Mouse (Mus musculus): ENCODE results near the gene Zfp866. TPM values are rescaled to one million over a fixed set of nuclear protein-coding genes. Genes with fewer than 3 reads are reported as not detected.

Gene Zfp866
- polyA plus RNA-seq, 2 experiments, result 29.5 to 30.6 TPM

DNA sequence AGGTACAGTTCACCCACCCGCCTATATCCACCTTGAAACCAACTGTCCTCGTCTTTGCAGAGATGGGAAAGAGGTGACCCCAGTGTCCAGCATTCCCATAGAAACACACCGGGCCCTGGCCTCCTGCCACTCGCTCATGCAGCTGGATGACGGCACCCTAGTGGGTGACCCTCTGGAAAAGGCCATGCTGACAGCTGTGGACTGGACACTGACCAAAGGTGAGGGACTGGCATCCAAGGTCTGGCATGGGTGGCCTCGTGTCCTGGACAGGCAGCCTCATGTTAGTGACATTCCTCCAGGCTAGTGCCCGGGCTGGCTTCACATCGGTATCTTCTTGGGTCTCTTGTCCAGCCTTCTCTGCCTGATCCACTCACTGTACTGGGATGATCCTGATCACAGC is 8.3 kb upstream of the Zfp866 start:
- H3K36me3 ChIP-seq (ENCODE audit: control insufficient read depth, insufficient read depth, low read length), result peaks cover 99% of the 10 kb centered on the region
- no peak for TF ChIP-seq POLR2A (IDR thresholded peaks at IDR 0.05; ENCODE audit: borderline replicate concordance, extremely low read depth, insufficient read depth, insufficient read length)
- DNase-seq (ENCODE audit: low spot score), result no peak
- 91% methylated on average over 8 of the region's 8 CpGs for WGBS
- H3K4me2 ChIP-seq (replicated peaks; ENCODE audit: low read depth, low read length, severe bottlenecking), result no peak overlapping the region
- no peak overlapping the region for H3K4me3 ChIP-seq (replicated peaks; ENCODE audit: low read length)
- H3K9ac ChIP-seq (ENCODE audit: low read depth, low read length, severe bottlenecking), result no peak overlapping the region
- H3K27ac ChIP-seq (replicated peaks; ENCODE audit: low read depth, low read length), result no peak overlapping the region
- no peak for ATAC-seq (ENCODE audit: low FRiP score, low read depth)
- no peaks in the 10 kb centered on the region for H3K9me3 ChIP-seq (ENCODE audit: control insufficient read depth, low read length)
- H3K4me1 ChIP-seq (ENCODE audit: control insufficient read depth, insufficient read depth, low read length), result no peaks in the 10 kb centered on the region
- no peaks in the 10 kb centered on the region for H3K27me3 ChIP-seq (ENCODE audit: control insufficient read depth, insufficient read depth, low read length)

GRCm38 (mm10) chr8:69797661-69798060 is 6.7 kb upstream of the Zfp866 start:
- no peak overlapping the region for H3K4me2 ChIP-seq (replicated peaks; ENCODE audit: low read depth, low read length, severe bottlenecking)
- no peak overlapping the region for H3K27ac ChIP-seq (replicated peaks; ENCODE audit: low read depth, low read length)
- H3K27me3 ChIP-seq (ENCODE audit: control insufficient read depth, insufficient read depth, low read length), result no peaks in the 10 kb centered on the region
- peaks cover 2% of the 10 kb centered on the region for H3K4me1 ChIP-seq (ENCODE audit: control insufficient read depth, insufficient read depth, low read length)
- DNase-seq (ENCODE audit: low spot score) (no peak), ATAC-seq (ENCODE audit: low FRiP score, low read depth) (no peak)
- H3K9ac ChIP-seq (ENCODE audit: low read depth, low read length, severe bottlenecking), result no peak overlapping the region
- no peak overlapping the region for H3K4me3 ChIP-seq (replicated peaks; ENCODE audit: low read length)
- H3K36me3 ChIP-seq (ENCODE audit: control insufficient read depth, insufficient read depth, low read length), result peaks cover 90% of the 10 kb centered on the region
- H3K9me3 ChIP-seq (ENCODE audit: control insufficient read depth, low read length), result no peaks in the 10 kb centered on the region
- TF ChIP-seq POLR2A (IDR thresholded peaks at IDR 0.05; ENCODE audit: borderline replicate concordance, extremely low read depth, insufficient read depth, insufficient read length), result no peak
- 94% methylated on average over 10 of the region's 10 CpGs for WGBS

DNA sequence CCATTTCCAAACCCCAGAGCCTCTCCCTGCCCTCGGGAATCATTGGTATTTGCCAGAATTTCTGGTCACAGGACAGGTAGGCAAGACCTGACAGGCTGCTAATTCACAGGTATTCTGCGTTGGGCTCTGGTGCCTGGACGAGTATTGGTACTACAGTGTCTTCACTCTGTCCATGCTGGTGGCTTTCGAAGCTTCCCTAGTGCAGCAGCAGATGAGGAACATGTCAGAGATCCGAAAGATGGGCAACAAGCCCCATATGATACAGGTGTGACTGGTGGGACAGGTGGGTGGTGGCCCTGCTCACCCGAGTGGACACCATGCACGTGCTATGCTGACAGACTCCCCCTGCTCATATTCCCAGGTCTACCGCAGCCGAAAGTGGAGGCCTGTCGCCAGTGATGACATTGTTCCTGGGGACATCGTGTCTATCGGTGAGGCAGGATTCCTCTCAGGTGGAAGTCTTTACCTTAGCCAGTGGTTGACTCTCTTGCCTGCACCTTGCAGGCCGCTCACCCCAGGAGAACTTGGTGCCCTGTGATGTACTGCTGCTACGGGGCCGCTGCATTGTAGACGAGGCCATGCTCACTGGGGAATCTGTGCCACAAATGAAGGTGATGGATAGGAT is 5.9 kb upstream of the Zfp866 start:
- Histone ChIP-seq H3K36me3 (ENCODE audit: control insufficient read depth, insufficient read depth, low read length) (peaks cover 81% of the 10 kb centered on the region), H3K4me1 (ENCODE audit: control insufficient read depth, insufficient read depth, low read length) (peaks cover 10% of the 10 kb centered on the region), H3K9ac (ENCODE audit: low read depth, low read length, severe bottlenecking) (no peak overlapping the region), H3K4me2 (replicated peaks; ENCODE audit: low read depth, low read length, severe bottlenecking) (no peak overlapping the region), H3K9me3 (ENCODE audit: control insufficient read depth, low read length) (no peaks in the 10 kb centered on the region), H3K27ac (replicated peaks; ENCODE audit: low read depth, low read length) (no peak overlapping the region), H3K27me3 (ENCODE audit: control insufficient read depth, insufficient read depth, low read length) (no peaks in the 10 kb centered on the region), H3K4me3 (replicated peaks; ENCODE audit: low read length) (no peak overlapping the region)
- ATAC-seq (ENCODE audit: low FRiP score, low read depth) (no peak), DNase-seq (ENCODE audit: low spot score) (no peak)
- WGBS, result 96% methylated on average over 16 of the region's 16 CpGs
- no peak for TF ChIP-seq POLR2A (IDR thresholded peaks at IDR 0.05; ENCODE audit: borderline replicate concordance, extremely low read depth, insufficient read depth, insufficient read length)

DNA sequence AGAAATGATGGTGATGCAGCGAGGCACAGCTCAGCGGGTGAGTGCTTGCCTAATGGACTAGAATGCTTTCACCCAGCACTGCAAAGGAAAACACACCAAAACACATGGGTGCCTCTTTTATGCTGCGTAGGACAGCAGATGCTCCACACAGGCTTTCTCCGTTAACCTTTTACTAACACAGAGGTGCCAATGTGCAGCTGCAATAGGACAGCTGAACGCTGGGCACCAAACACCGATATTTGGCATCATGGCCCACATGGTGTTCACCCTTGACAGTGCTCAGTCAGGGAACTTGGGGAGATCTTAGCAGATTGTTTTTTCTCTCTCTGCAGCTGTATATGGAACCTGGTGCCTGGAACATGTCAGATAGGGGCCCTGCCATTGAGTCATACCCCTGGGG is 3.9 kb upstream of the Zfp866 start:
- Histone ChIP-seq H3K9ac (ENCODE audit: low read depth, low read length, severe bottlenecking) (no peak overlapping the region), H3K4me1 (ENCODE audit: control insufficient read depth, insufficient read depth, low read length) (peaks cover 16% of the 10 kb centered on the region), H3K4me2 (replicated peaks; ENCODE audit: low read depth, low read length, severe bottlenecking) (no peak overlapping the region), H3K27ac (replicated peaks; ENCODE audit: low read depth, low read length) (no peak overlapping the region), H3K27me3 (ENCODE audit: control insufficient read depth, insufficient read depth, low read length) (no peaks in the 10 kb centered on the region), H3K36me3 (ENCODE audit: control insufficient read depth, insufficient read depth, low read length) (peaks cover 63% of the 10 kb centered on the region), H3K9me3 (ENCODE audit: control insufficient read depth, low read length) (no peaks in the 10 kb centered on the region), H3K4me3 (replicated peaks; ENCODE audit: low read length) (no peak overlapping the region)
- no peak for DNase-seq (ENCODE audit: low spot score)
- no peak for TF ChIP-seq POLR2A (IDR thresholded peaks at IDR 0.05; ENCODE audit: borderline replicate concordance, extremely low read depth, insufficient read depth, insufficient read length)
- ATAC-seq (ENCODE audit: low FRiP score, low read depth), result no peak
- 94% methylated on average over 6 of the region's 6 CpGs for WGBS

DNA sequence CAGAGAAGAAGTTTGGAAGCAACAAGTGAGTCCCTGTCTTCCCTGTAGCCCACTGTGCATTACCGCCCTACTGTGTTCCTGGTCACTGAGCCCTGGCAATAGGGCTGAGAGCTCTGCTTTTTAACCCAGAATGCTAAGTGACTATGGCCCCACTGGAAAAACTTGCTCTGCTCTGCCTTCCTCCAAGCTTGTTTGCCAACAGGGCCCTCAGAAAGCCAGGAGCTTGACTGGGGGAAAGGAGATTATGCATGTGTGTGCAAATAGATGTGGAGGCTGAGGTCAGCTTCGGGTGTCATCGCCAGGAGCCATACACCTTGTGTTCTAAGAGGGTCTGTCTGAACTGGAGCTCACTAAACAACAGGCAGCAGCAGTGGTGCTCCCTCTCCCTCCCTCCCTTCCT is 3.1 kb upstream of the Zfp866 start:
- Histone ChIP-seq H3K27me3 (ENCODE audit: control insufficient read depth, insufficient read depth, low read length) (no peaks in the 10 kb centered on the region), H3K4me2 (replicated peaks; ENCODE audit: low read depth, low read length, severe bottlenecking) (no peak overlapping the region), H3K9me3 (ENCODE audit: control insufficient read depth, low read length) (no peaks in the 10 kb centered on the region), H3K9ac (ENCODE audit: low read depth, low read length, severe bottlenecking) (no peak overlapping the region), H3K4me1 (ENCODE audit: control insufficient read depth, insufficient read depth, low read length) (peaks cover 16% of the 10 kb centered on the region), H3K36me3 (ENCODE audit: control insufficient read depth, insufficient read depth, low read length) (peaks cover 55% of the 10 kb centered on the region), H3K27ac (replicated peaks; ENCODE audit: low read depth, low read length) (no peak overlapping the region), H3K4me3 (replicated peaks; ENCODE audit: low read length) (no peak overlapping the region)
- ATAC-seq (ENCODE audit: low FRiP score, low read depth) (no peak), DNase-seq (ENCODE audit: low spot score) (no peak)
- 94% methylated on average over 3 of the region's 3 CpGs for WGBS
- TF ChIP-seq POLR2A (IDR thresholded peaks at IDR 0.05; ENCODE audit: borderline replicate concordance, extremely low read depth, insufficient read depth, insufficient read length), result no peak

DNA sequence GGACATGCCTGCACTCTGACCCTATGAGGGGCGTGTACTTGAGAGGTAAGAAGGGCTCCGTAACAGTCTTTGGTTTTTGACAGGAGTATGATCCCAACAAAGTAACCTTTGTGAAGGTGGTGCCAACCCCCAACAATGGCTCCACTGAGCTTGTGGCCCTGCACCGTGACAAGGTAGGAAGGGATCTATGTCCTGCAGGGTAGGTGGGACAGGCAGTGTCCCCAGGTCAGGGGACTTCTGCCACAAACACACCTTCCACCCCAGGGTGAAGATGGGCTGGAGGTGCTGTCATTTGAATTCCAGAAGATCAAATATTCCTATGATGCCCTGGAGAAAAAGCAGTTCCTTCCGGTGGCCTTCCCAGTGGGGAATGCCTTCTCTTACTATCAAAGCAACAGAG is 2.7 kb upstream of the Zfp866 start:
- Histone ChIP-seq H3K9me3 (ENCODE audit: control insufficient read depth, low read length) (no peaks in the 10 kb centered on the region), H3K4me2 (replicated peaks; ENCODE audit: low read depth, low read length, severe bottlenecking) (no peak overlapping the region), H3K4me1 (ENCODE audit: control insufficient read depth, insufficient read depth, low read length) (peaks cover 16% of the 10 kb centered on the region), H3K9ac (ENCODE audit: low read depth, low read length, severe bottlenecking) (no peak overlapping the region), H3K36me3 (ENCODE audit: control insufficient read depth, insufficient read depth, low read length) (peaks cover 51% of the 10 kb centered on the region), H3K27ac (replicated peaks; ENCODE audit: low read depth, low read length) (no peak overlapping the region), H3K27me3 (ENCODE audit: control insufficient read depth, insufficient read depth, low read length) (no peaks in the 10 kb centered on the region), H3K4me3 (replicated peaks; ENCODE audit: low read length) (no peak overlapping the region)
- ATAC-seq (ENCODE audit: low FRiP score, low read depth) (no peak), DNase-seq (ENCODE audit: low spot score) (no peak)
- WGBS, result 96% methylated on average over 4 of the region's 4 CpGs
- TF ChIP-seq POLR2A (IDR thresholded peaks at IDR 0.05; ENCODE audit: borderline replicate concordance, extremely low read depth, insufficient read depth, insufficient read length), result no peak
